Mouse (Mus musculus): ENCODE results near the gene Spz1.

GRCm38 (mm10) chr13:92613094-92613493, 37.1 kb upstream of the Spz1 start:
- TF ChIP-seq CTCF (IDR thresholded peaks at IDR 0.05; ENCODE audit: insufficient read depth, low read depth, low read length) (no peak), POLR2A (IDR thresholded peaks at IDR 0.05; ENCODE audit: insufficient read depth, low read depth, low read length) (no peak)

Data from olfactory bulb, adult 2 months (tissue).